In the genomic region with DNA sequence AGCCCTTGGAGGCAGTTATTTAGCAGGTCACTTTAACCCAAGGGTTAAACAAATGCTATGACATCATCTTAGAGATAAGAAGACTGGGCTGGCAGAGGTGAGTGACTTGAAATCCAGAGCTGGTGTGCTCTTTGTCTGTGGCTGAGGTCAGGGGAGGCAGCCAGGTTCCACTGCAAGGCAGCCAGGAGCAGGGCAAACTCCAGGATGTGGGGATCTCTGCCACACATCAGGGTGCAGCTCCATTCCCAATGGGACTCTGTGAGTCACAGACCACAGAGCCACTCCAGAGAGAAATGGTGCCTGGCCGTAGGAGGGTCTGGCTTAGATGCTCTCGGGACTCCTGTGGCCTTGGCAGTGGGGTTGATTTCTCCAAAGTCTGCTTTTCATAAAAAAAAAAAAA, we compare ENCODE assay signal across 17 mouse cellular contexts. TPM values are rescaled to one million over a fixed set of nuclear protein-coding genes. Genes with fewer than 3 reads are reported as not detected.
DNase-seq lines count a peak whose midpoint lies in the region; ATAC-seq and TF ChIP-seq lines count a peak whose summit lies in the region.
"Had no signal": no experiment of that assay in that cellular context is flagged by ENCODE, and none has a peak within 500 bp of the region (broad histone marks: within the 10 kb centered on the region; RNA-seq: fewer than 3 reads in every experiment).

No protein-coding gene starts in this region.

- DNase-seq in heart, postnatal 36 days, result no peak
- peak; percentile 83 for DNase-seq in 3T3-L1 (ENCODE audit: low read depth, low spot score)
- peak; percentile 64 for DNase-seq in MN1 (ENCODE audit: low spot score)
- no peak for DNase-seq in urinary bladder, adult 18-20 months (ENCODE audit: low spot score in 2 of 2)
- DNase-seq: cerebellum, postnatal 36 days; forebrain, postnatal 0 days; kidney, postnatal 10 days; lung, embryonic 14.5 days; thymus, postnatal 36 days had no signal

- H3K79me2 ChIP-seq in myocyte (ENCODE audit: control insufficient read depth, insufficient read depth), result no peaks in the 10 kb centered on the region

- 0 out of 4 replicates have a peak overlapping the region, but pooled peaks of 1 of the 2 experiments have one; percentile 3 for H3K27ac ChIP-seq in heart, embryonic 14.5 days (replicated peaks in 1 of 2; ENCODE audit: control insufficient read depth in 1 of 2, insufficient read depth in 1 of 2, low read depth in 2 of 2, low read length in 2 of 2)
- H3K27ac ChIP-seq in midbrain, embryonic 15.5 days, result no peak overlapping the region
- H3K27ac ChIP-seq: hindbrain, embryonic 15.5 days; neural tube, embryonic 15.5 days had no signal

- H3K9me3 ChIP-seq in heart, embryonic 14.5 days (ENCODE audit: control insufficient read depth, low read length), result no peaks in the 10 kb centered on the region
- no peaks in the 10 kb centered on the region for H3K9me3 ChIP-seq in midbrain, embryonic 15.5 days
- H3K9me3 ChIP-seq: hindbrain, embryonic 15.5 days; neural tube, embryonic 15.5 days had no signal

- WGBS in heart, embryonic 14.5 days, result 36% methylated on average over 2 of the region's 2 CpGs
- WGBS in midbrain, embryonic 15.5 days, result 68% methylated on average over 2 of the region's 2 CpGs

- H3K36me3 ChIP-seq in heart, embryonic 14.5 days (ENCODE audit: control insufficient read depth, insufficient read depth, low read length), result no peaks in the 10 kb centered on the region
- H3K36me3 ChIP-seq in myocyte (ENCODE audit: control insufficient read depth, insufficient read depth), result no peaks in the 10 kb centered on the region
- no peaks in the 10 kb centered on the region for H3K36me3 ChIP-seq in midbrain, embryonic 15.5 days (replicated peaks)
- H3K36me3 ChIP-seq: hindbrain, embryonic 15.5 days; neural tube, embryonic 15.5 days had no signal

- peak overlapping the region; percentile 38; the same call in 1 of the 2 replicates for H3K9ac ChIP-seq in heart, embryonic 14.5 days (ENCODE audit: low read length)
- no peak overlapping the region for H3K9ac ChIP-seq in midbrain, embryonic 15.5 days
- H3K9ac ChIP-seq: forebrain, postnatal 0 days; hindbrain, embryonic 15.5 days; lung, embryonic 14.5 days; neural tube, embryonic 15.5 days had no signal

- peak; percentile 30 for TF ChIP-seq POLR2A in myocyte (IDR thresholded peaks at IDR 0.05; ENCODE audit: insufficient read length, low read depth)

- no peak overlapping the region for H3K4me3 ChIP-seq in heart, embryonic 14.5 days (ENCODE audit: control insufficient read depth in 1 of 2, insufficient read depth in 1 of 2, low read depth in 1 of 2, low read length in 2 of 2)
- H3K4me3 ChIP-seq in myocyte, result no peak overlapping the region
- no peak overlapping the region for H3K4me3 ChIP-seq in midbrain, embryonic 15.5 days
- H3K4me3 ChIP-seq: hindbrain, embryonic 15.5 days; neural tube, embryonic 15.5 days had no signal

- H3ac ChIP-seq in myocyte (ENCODE audit: control insufficient read depth, insufficient read length), result no peak overlapping the region

- H3K27me3 ChIP-seq in heart, embryonic 14.5 days (ENCODE audit: control insufficient read depth, insufficient read depth, low read length), result no peaks in the 10 kb centered on the region
- H3K27me3 ChIP-seq in myocyte (ENCODE audit: control insufficient read depth, insufficient read depth, insufficient read length), result no peaks in the 10 kb centered on the region
- no peaks in the 10 kb centered on the region for H3K27me3 ChIP-seq in midbrain, embryonic 15.5 days (replicated peaks)
- H3K27me3 ChIP-seq: hindbrain, embryonic 15.5 days; neural tube, embryonic 15.5 days had no signal

- H3K4me1 ChIP-seq in heart, embryonic 14.5 days (ENCODE audit: control insufficient read depth in 2 of 2, insufficient read depth in 2 of 2, low read length in 2 of 2), result peaks cover 29 to 37% of the 10 kb centered on the region in 2 experiments
- H3K4me1 ChIP-seq in midbrain, embryonic 15.5 days, result 0 out of 2 replicates have a peak, but pooled peaks cover 10% of the 10 kb centered on the region
- H3K4me1 ChIP-seq: neural tube, embryonic 15.5 days had no signal

- intact Hi-C loops in heart, postnatal 36 days (cut with DNase I), result no loop called here

- 0 out of 2 replicates have a peak overlapping the region, but pooled peaks have one; percentile 3 for H3K4me2 ChIP-seq in heart, embryonic 14.5 days (ENCODE audit: low read length)
- peak overlapping the region; percentile 63 for H3K4me2 ChIP-seq in myocyte (ENCODE audit: low read depth)
- H3K4me2 ChIP-seq in midbrain, embryonic 15.5 days, result no peak overlapping the region
- H3K4me2 ChIP-seq: hindbrain, embryonic 15.5 days; lung, embryonic 14.5 days; neural tube, embryonic 15.5 days had no signal

- no peak for ATAC-seq in heart, embryonic 14.5 days (ENCODE audit: insufficient number of reproducible peaks, insufficient read depth, low FRiP score, low read depth)
- ATAC-seq in midbrain, embryonic 15.5 days (replicated peaks), result no peak
- ATAC-seq: forebrain, postnatal 0 days had no signal

TF ChIP-seq in myocyte, 11 proteins besides CTCF, POLR2A, EP300 and RAD21:
- TF ChIP-seq MYOD1 (IDR thresholded peaks at IDR 0.05; ENCODE audit: control insufficient read depth in 1 of 3, insufficient read length in 2 of 3, low read depth in 2 of 3) (no peak), CEBPB (IDR thresholded peaks at IDR 0.05; ENCODE audit: insufficient read depth, poor library complexity, severe bottlenecking) (no peak), USF1 (IDR thresholded peaks at IDR 0.05; ENCODE audit: low read depth) (no peak), TCF3 (IDR thresholded peaks at IDR 0.05; ENCODE audit: insufficient read length, low read depth) (no peak), TCF12 (IDR thresholded peaks at IDR 0.05; ENCODE audit: insufficient read depth, poor library complexity, severe bottlenecking) (no peak), MYOG (IDR thresholded peaks at IDR 0.05; ENCODE audit: control insufficient read depth in 1 of 3, insufficient read depth in 1 of 3, insufficient read length in 2 of 3, low read depth in 2 of 3) (no peak), E2F4 (IDR thresholded peaks at IDR 0.05; ENCODE audit: insufficient read depth) (no peak), MAX (IDR thresholded peaks at IDR 0.05; ENCODE audit: low read depth) (no peak), REST (IDR thresholded peaks at IDR 0.05; ENCODE audit: insufficient read depth, insufficient read length) (no peak), SRF (IDR thresholded peaks at IDR 0.05; ENCODE audit: control insufficient read depth, insufficient read length, low read depth) (no peak), POLR2AphosphoS2 (IDR thresholded peaks at IDR 0.05; ENCODE audit: insufficient read length, low read depth) (no peak)

RNA-seq across cellular contexts. Expression of a gene that starts 12.4 kb away (rescaled TPM):
- 2.7 and 2.9 TPM in 2 replicates for polyA plus RNA-seq in heart, embryonic 14.5 days (2014; fragmentation: Nextera tagmentation; extraction: Ambion mirVana)
- total RNA-seq in heart, postnatal 36 days (2021), result 10 to 100 TPM; 16.5 to 17.9 TPM
- polyA plus RNA-seq in myocyte (2012; fragmentation: generic; extraction: Trizol), result 33.9 TPM
- polyA plus RNA-seq in midbrain, embryonic 15.5 days (2015; fragmentation: Nextera tagmentation; extraction: Ambion mirVana), result 1.1 and 1.5 TPM in 2 replicates

RNA-seq across cellular contexts. Expression of a gene that starts 39.3 kb away (rescaled TPM):
- polyA plus RNA-seq in heart, embryonic 14.5 days (2014; fragmentation: Nextera tagmentation; extraction: Ambion mirVana), result not detected in 2 replicates
- not detected for total RNA-seq in heart, postnatal 36 days (2021)
- 0.49 TPM for polyA plus RNA-seq in myocyte (2012; fragmentation: generic; extraction: Trizol)
- 14.9 and 19.8 TPM in 2 replicates for polyA plus RNA-seq in midbrain, embryonic 15.5 days (2015; fragmentation: Nextera tagmentation; extraction: Ambion mirVana)
- total RNA-seq: megakaryocyte-erythroid progenitor cell, adult 5-6 weeks had no signal
- polyA plus RNA-seq: heart, embryonic 16.5 days had no signal

RNA-seq across cellular contexts. Expression of a gene that starts 39.3 kb away (rescaled TPM):
- polyA plus RNA-seq in heart, embryonic 14.5 days (2014; fragmentation: Nextera tagmentation; extraction: Ambion mirVana), result not detected in 2 replicates
- total RNA-seq in heart, postnatal 36 days (2021), result not detected
- polyA plus RNA-seq in myocyte (2012; fragmentation: generic; extraction: Trizol), result 0.82 TPM
- 3.7 and 3.8 TPM in 2 replicates for polyA plus RNA-seq in midbrain, embryonic 15.5 days (2015; fragmentation: Nextera tagmentation; extraction: Ambion mirVana)
- total RNA-seq: gastrocnemius, adult 8-10 months; megakaryocyte-erythroid progenitor cell, adult 5-6 weeks had no signal
- polyA plus RNA-seq: heart, embryonic 16.5 days had no signal

Comparison
In these comparisons a context has a peak if more than half of its experiments do, and no peak if none do; other contexts are left out.
1. DNase-seq: peak in 3T3-L1 (single experiment) and MN1 (single experiment); none in heart, postnatal 36 days (0 of 2) and urinary bladder, adult 18-20 months (0 of 2).
2. RNA of a gene that starts 39.3 kb away (polyA plus RNA-seq): 14.9 to 19.8 TPM in midbrain, embryonic 15.5 days; 0.49 TPM in myocyte (single experiment) and not detected in heart, embryonic 14.5 days; every median in the first group is over 10 times any median in the second.